Mouse (Mus musculus) MEL (cell line): ENCODE measurements around the gene Sar1a. TPM values are rescaled to one million over a fixed set of nuclear protein-coding genes. Genes with fewer than 3 reads are reported as not detected.

Source experiments
- DNase-seq: peaks from one replicate; pipeline ENCODE4 v3.0.0; 2011; ENCODE audit warnings: low read depth, low spot score
- H3K27ac ChIP-seq: 2 replicates; pipeline ENCODE4 v1.5.1; 2012; ENCODE audit warnings: low read depth, mild to moderate bottlenecking, control low read depth, low read length, moderate library complexity; ENCODE audit not compliant: control insufficient read depth
- H3K27me3 ChIP-seq, 2 experiments: fragments of 150-350 bp in 1 of 2; sonication (generic) in 1 of 2; 2 replicates each; pipeline ENCODE4 v1.6.1; 2012; ENCODE audit warnings: low read length in 2 of 2, mild to moderate bottlenecking in 2 of 2, improper control_type of control experiment in 1 of 2, moderate library complexity in 1 of 2; ENCODE audit not compliant: insufficient read depth in 2 of 2, control insufficient read depth in 1 of 2
- H3K36me3 ChIP-seq, 2 experiments: 2 replicates each; pipeline ENCODE4 v1.6.1; 2012 to 2014; ENCODE audit warnings: low read length in 2 of 2, improper control_type of control experiment in 1 of 2, inconsistent platforms in 1 of 2, mild to moderate bottlenecking in 1 of 2; ENCODE audit not compliant: insufficient read depth in 2 of 2, control insufficient read depth in 1 of 2
- H3K4me1 ChIP-seq, 2 experiments: fragments of 150-350 bp in 1 of 2; sonication (generic) in 1 of 2; 2 replicates each; pipeline ENCODE4 v1.6.1; 2012; ENCODE audit warnings: low read length in 2 of 2, improper control_type of control experiment in 1 of 2, mild to moderate bottlenecking in 1 of 2; ENCODE audit not compliant: insufficient read depth in 2 of 2, control insufficient read depth in 1 of 2
- H3K4me3 ChIP-seq, 2 experiments: fragments of 150-350 bp in 1 of 2; sonication (generic) in 1 of 2; 2 replicates each; pipeline ENCODE4 v1.5.1; 2012; ENCODE audit warnings: low read depth in 2 of 2, low read length in 2 of 2, mild to moderate bottlenecking in 2 of 2, moderate library complexity in 2 of 2, control low read depth in 1 of 2, improper control_type of control experiment in 1 of 2; ENCODE audit not compliant: control insufficient read depth in 1 of 2, insufficient read depth in 1 of 2
- H3K79me2 ChIP-seq: 2 replicates; pipeline ENCODE4 v1.6.1; 2012; ENCODE audit warnings: mild to moderate bottlenecking, low read length, moderate library complexity; ENCODE audit not compliant: control insufficient read depth, poor library complexity, insufficient read depth
- H3K9ac ChIP-seq: 2 replicates; pipeline ENCODE4 v1.6.1; 2012; ENCODE audit warnings: low read depth, mild to moderate bottlenecking, control low read depth, low read length, moderate library complexity; ENCODE audit not compliant: control insufficient read depth, poor library complexity, severe bottlenecking
- H3K9me3 ChIP-seq: fragments of 150-350 bp; sonication (generic); replicated peaks from 2 replicates; pipeline ENCODE4 v1.6.1; 2012; ENCODE audit warnings: mild to moderate bottlenecking, low read length, improper control_type of control experiment, moderate library complexity; ENCODE audit not compliant: insufficient read depth
- BHLHE40 ChIP-seq: IDR thresholded peaks from 2 replicates; pipeline ENCODE4 v1.6.1; 2012; ENCODE audit warnings: low read depth, mild to moderate bottlenecking, inconsistent platforms, low read length, improper control_type of control experiment, borderline replicate concordance
- CTCF ChIP-seq, 3 experiments: IDR thresholded peaks in 2 of 3; conservative IDR thresholded peaks in 1 of 3; 2 replicates each; pipeline ENCODE4 v1.5.1; 2011 to 2012; ENCODE audit warnings: low read length in 3 of 3, low read depth in 2 of 3, mild to moderate bottlenecking in 2 of 3, improper control_type of control experiment in 1 of 3, inconsistent platforms in 1 of 3, mixed read lengths in 1 of 3, moderate library complexity in 1 of 3; ENCODE audit not compliant: control insufficient read depth in 1 of 3, insufficient read depth in 1 of 3, poor library complexity in 1 of 3, severe bottlenecking in 1 of 3
- ELF1 ChIP-seq: IDR thresholded peaks from 2 replicates; pipeline ENCODE4 v1.6.1; 2014; ENCODE audit warnings: low read depth, mild to moderate bottlenecking, inconsistent platforms, low read length, improper control_type of control experiment, moderate library complexity
- GABPA ChIP-seq: IDR thresholded peaks from 2 replicates; pipeline ENCODE4 v1.6.1; 2012; ENCODE audit warnings: low read depth, mild to moderate bottlenecking, inconsistent platforms, low read length, improper control_type of control experiment, moderate library complexity
- GATA1 ChIP-seq: IDR thresholded peaks from 2 replicates; pipeline ENCODE4 v1.6.1; 2011; ENCODE audit warnings: low read depth, low read length, improper control_type of control experiment
- HCFC1 ChIP-seq: IDR thresholded peaks from 2 replicates; pipeline ENCODE4 v1.6.1; 2012; ENCODE audit warnings: low read depth, mild to moderate bottlenecking, inconsistent platforms, low read length, improper control_type of control experiment, moderate library complexity
- JUND ChIP-seq: IDR thresholded peaks from 2 replicates; pipeline ENCODE4 v1.6.1; 2011; ENCODE audit warnings: low read depth, mild to moderate bottlenecking, improper control_type of control experiment, low read length
- KAT2A ChIP-seq: conservative IDR thresholded peaks from 2 replicates; pipeline ENCODE4 v1.6.1; 2012; ENCODE audit warnings: low read depth, low read length, improper control_type of control experiment, inconsistent platforms
- MAZ ChIP-seq: IDR thresholded peaks from 2 replicates; pipeline ENCODE4 v1.6.1; 2012; ENCODE audit warnings: low read depth, mild to moderate bottlenecking, inconsistent platforms, low read length, improper control_type of control experiment
- MEF2A ChIP-seq: IDR thresholded peaks from 2 replicates; pipeline ENCODE4 v1.6.1; 2014; ENCODE audit warnings: low read depth, mild to moderate bottlenecking, inconsistent platforms, low read length, improper control_type of control experiment; ENCODE audit not compliant: poor library complexity, insufficient replicate concordance, severe bottlenecking; ENCODE audit errors: extremely low read depth
- MYC ChIP-seq: IDR thresholded peaks from 2 replicates; pipeline ENCODE4 v1.6.1; 2011; ENCODE audit warnings: low read depth, mild to moderate bottlenecking, low read length, improper control_type of control experiment, moderate library complexity
- NRF1 ChIP-seq: IDR thresholded peaks from 2 replicates; pipeline ENCODE4 v1.6.1; 2014; ENCODE audit warnings: low read depth, mild to moderate bottlenecking, inconsistent platforms, low read length, improper control_type of control experiment, moderate library complexity; ENCODE audit not compliant: poor library complexity, insufficient read depth, severe bottlenecking
- RCOR1 ChIP-seq: IDR thresholded peaks from 2 replicates; pipeline ENCODE4 v1.6.1; 2012; ENCODE audit warnings: low read depth, mild to moderate bottlenecking, inconsistent platforms, low read length, improper control_type of control experiment
- SIN3A ChIP-seq: IDR thresholded peaks from 2 replicates; pipeline ENCODE4 v1.6.1; 2012; ENCODE audit warnings: low read length, improper control_type of control experiment, inconsistent platforms
- UBTF ChIP-seq: IDR thresholded peaks from 2 replicates; pipeline ENCODE4 v1.6.1; 2012; ENCODE audit warnings: low read depth, mild to moderate bottlenecking, inconsistent platforms, low read length, improper control_type of control experiment, moderate library complexity, borderline replicate concordance; ENCODE audit not compliant: insufficient read depth
- ZC3H11A ChIP-seq: IDR thresholded peaks from 2 replicates; pipeline ENCODE4 v1.6.1; 2012; ENCODE audit warnings: low read depth, mild to moderate bottlenecking, inconsistent platforms, low read length, improper control_type of control experiment
- ZKSCAN1 ChIP-seq: IDR thresholded peaks from 2 replicates; pipeline ENCODE4 v1.6.1; 2012; ENCODE audit warnings: low read depth, mild to moderate bottlenecking, inconsistent platforms, low read length, improper control_type of control experiment, moderate library complexity
- polyA plus RNA-seq, 2 experiments: library from polyadenylated mRNA; stranded (reverse) in 1 of 2; unstranded in 1 of 2; fragments of >175 nt in 1 of 2; fragments of >200 nt in 1 of 2; gene quantifications; 2 replicates each; pipeline versions ENCODE4 v1.2.1 to v1.2.4; 2012; ENCODE audit warnings: low replicate concordance in 2 of 2, low read depth in 1 of 2; ENCODE audit not compliant: insufficient read length in 2 of 2, insufficient read depth in 1 of 2, missing spikeins in 1 of 2
- total RNA-seq: library from RNA; depleted of rRNA; stranded (reverse); fragments of 300-350 nt; gene quantifications from 2 replicates; pipeline ENCODE4 v1.2.3, GENCODE M21; 2012

Gene Sar1a
- total and polyA plus RNA-seq, 3 experiments: 133 to 135 TPM; not detected in 1

DNA sequence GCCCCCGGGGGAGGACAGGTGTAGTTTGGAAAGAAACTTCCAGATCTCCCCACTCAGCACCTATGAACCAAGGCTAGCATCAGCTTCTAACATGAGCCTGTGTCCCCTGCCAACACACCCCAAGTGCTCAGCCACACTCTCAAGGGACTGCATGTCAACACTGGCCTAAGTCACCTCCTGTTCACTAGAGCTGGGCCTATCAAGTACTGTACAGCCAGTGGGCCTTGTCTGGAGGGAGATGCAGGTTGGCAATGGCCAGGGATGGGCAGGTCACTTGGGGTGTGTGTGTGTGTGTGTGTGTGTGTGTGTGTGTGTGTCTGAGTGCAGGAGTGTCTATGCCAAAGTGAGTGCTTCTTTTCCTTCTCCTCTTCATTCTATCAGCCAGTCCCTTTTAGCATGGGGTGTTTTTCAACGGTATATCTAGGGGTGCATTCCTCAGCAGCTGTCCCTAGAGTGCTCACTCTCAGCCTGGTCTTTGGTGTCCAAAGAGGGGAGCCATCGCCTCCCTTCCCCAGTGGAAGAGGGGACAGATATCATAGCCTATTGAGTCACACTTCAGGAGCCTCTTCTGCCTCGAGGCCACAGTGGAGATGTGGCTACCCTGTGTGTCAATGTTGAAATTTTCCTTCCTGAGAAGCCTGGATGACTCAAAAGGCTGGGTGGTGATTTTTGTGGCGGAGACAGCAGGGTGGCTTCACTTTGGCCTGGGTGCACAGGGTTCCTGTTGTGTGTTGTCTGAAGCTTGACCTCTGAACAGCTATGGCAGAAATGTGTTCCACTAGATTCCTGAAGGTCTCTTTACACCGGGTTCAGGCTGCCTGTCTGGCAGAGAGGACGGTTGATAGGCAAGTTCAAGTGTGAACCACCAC lies 36.1 kb downstream of the Sar1a start:
- Histone ChIP-seq H3K27ac (no peak overlapping the region), H3K27me3 (no peaks in the 10 kb centered on the region), H3K36me3 (no peaks in the 10 kb centered on the region), H3K9me3 (no peaks in the 10 kb centered on the region), H3K4me3 (peak overlapping the region; percentile 70 to 100), H3K4me1 (peaks cover 1 to 11% of the 10 kb centered on the region in 2 experiments), H3K79me2 (no peaks in the 10 kb centered on the region; the same call in 1 of the 2 replicates)
- no peak for DNase-seq
- TF ChIP-seq CTCF (IDR thresholded peaks at IDR 0.05 in 2 of 3, conservative IDR thresholded peaks at IDR 0.05 in 1 of 3; ENCODE audit: control insufficient read depth in 1 of 3, insufficient read depth in 1 of 3, low read depth in 2 of 3, low read length in 3 of 3, poor library complexity in 1 of 3, severe bottlenecking in 1 of 3): no peak
- TF ChIP-seq GABPA: no peak
- no peak for TF ChIP-seq MEF2A
- TF ChIP-seq ZKSCAN1: no peak
- no peak for TF ChIP-seq BHLHE40
- no peak for TF ChIP-seq SIN3A
- no peak for TF ChIP-seq UBTF
- no peak for TF ChIP-seq RCOR1
- no peak for TF ChIP-seq MAZ
- no peak for TF ChIP-seq GATA1
- TF ChIP-seq HCFC1: no peak
- TF ChIP-seq ZC3H11A: no peak
- TF ChIP-seq KAT2A: no peak
- no peak for TF ChIP-seq NRF1
- TF ChIP-seq ELF1: no peak
- TF ChIP-seq MYC: no peak
- no peak for TF ChIP-seq JUND
- TF ChIP-seq, all 39 proteins: peak for 0
- H3K9ac ChIP-seq: peak overlapping the region; percentile 61
